Mouse (Mus musculus): ENCODE measurements around the gene Cep152. TPM values are rescaled to one million over a fixed set of nuclear protein-coding genes. Genes with fewer than 3 reads are reported as not detected.

Cep152 gene
- polyA plus RNA-seq, 1 experiment from 2014 or later: 6.6 TPM

DNA sequence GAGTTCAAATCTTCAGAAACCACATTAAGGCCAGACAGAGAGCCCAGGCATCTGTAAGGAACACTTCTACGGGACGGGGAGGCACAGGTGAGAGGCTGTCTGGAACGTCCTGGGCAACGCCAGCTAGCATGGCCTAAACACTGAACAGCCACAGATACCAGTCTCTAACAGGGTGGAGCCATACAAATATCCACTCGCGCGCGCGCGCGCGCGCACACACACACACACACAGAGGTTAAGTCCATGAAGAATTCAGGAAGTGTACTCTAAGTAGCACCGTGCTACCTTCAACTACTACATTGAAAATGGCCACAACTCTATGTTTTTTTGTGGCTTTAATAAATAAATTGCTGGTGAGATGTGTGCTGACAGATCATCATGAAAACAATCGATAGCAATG, 1.7 kb downstream of the Cep152 start:
- 96% methylated on average over 15 of the region's 15 CpGs for WGBS
- no peaks in the 10 kb centered on the region for H3K27me3 ChIP-seq (replicated peaks)
- H3K9ac ChIP-seq: no peak overlapping the region
- H3K9me3 ChIP-seq: no peaks in the 10 kb centered on the region
- peaks cover 14% of the 10 kb centered on the region for H3K4me1 ChIP-seq
- no peak for ATAC-seq (ENCODE audit: low FRiP score, low read depth)
- peak overlapping the region; percentile 58 for H3K4me2 ChIP-seq (replicated peaks)
- no peak overlapping the region for H3K27ac ChIP-seq
- H3K4me3 ChIP-seq: no peak overlapping the region
- H3K36me3 ChIP-seq: peaks cover 12% of the 10 kb centered on the region

- Histone ChIP-seq H3K9ac (no peak overlapping the region), H3K4me2 (replicated peaks) (peak overlapping the region; percentile 20; the same call in 1 of the 2 replicates), H3K27me3 (replicated peaks) (no peaks in the 10 kb centered on the region), H3K4me1 (peaks cover 14% of the 10 kb centered on the region), H3K9me3 (no peaks in the 10 kb centered on the region), H3K36me3 (peaks cover 33% of the 10 kb centered on the region), H3K4me3 (no peak overlapping the region), H3K27ac (no peak overlapping the region)
- ATAC-seq (ENCODE audit: low FRiP score, low read depth): no peak
- WGBS: 48% methylated on average over 25 of the region's 25 CpGs
Observed at GRCm38 (mm10) chr2:125620213-125620907, 4.6 kb downstream of the Cep152 start.

DNA sequence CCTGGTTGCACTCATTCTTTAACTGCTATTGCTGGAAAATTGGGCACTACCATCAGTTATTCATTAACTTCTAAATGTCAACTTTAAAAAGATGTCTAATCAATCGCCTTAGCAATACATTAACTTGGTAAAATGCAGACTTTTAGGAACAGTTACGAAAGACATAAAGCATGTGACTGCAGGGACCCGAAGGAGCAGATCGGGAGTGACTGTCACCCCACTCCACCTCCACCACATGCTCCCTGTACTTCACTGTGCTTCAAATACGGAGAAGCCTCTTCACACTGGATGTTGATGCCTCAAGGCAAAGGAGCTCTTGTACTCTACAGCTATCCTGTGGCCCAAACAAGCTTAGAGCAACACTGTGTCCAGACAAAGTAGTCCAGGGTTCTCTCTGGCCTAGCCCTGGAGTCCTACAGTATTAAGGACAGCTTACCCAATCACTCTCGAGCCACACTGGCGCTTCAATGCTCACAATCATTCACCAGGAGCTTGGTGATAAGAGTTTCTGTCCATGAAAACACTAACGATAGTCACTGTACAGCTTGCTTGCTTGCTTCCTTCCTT, 9.0 kb downstream of the Cep152 start:
- no peak for ATAC-seq (ENCODE audit: low FRiP score, low read depth)
- peaks cover 54% of the 10 kb centered on the region for H3K36me3 ChIP-seq
- 82% methylated on average over 8 of the region's 8 CpGs for WGBS
- no peak overlapping the region for H3K27ac ChIP-seq
- H3K9me3 ChIP-seq: no peaks in the 10 kb centered on the region
- no peaks in the 10 kb centered on the region for H3K27me3 ChIP-seq (replicated peaks)
- no peak overlapping the region for H3K9ac ChIP-seq
- H3K4me3 ChIP-seq: no peak overlapping the region
- no peak overlapping the region for H3K4me2 ChIP-seq (replicated peaks)
- H3K4me1 ChIP-seq: no peaks in the 10 kb centered on the region; the same call in 1 of the 2 replicates

- H3K27me3 ChIP-seq (replicated peaks): no peaks in the 10 kb centered on the region
- H3K4me3 ChIP-seq: no peak overlapping the region
- no peaks in the 10 kb centered on the region for H3K9me3 ChIP-seq
- WGBS: 95% methylated on average over 7 of the region's 7 CpGs
- no peak overlapping the region for H3K4me2 ChIP-seq (replicated peaks)
- H3K4me1 ChIP-seq: no peaks in the 10 kb centered on the region; the same call in 1 of the 2 replicates
- no peak overlapping the region for H3K27ac ChIP-seq
- H3K9ac ChIP-seq: no peak overlapping the region
- H3K36me3 ChIP-seq: peaks cover 57% of the 10 kb centered on the region
- no peak for ATAC-seq (ENCODE audit: low FRiP score, low read depth)
Observed at GRCm38 (mm10) chr2:125615440-125615839, 9.5 kb downstream of the Cep152 start.

DNA sequence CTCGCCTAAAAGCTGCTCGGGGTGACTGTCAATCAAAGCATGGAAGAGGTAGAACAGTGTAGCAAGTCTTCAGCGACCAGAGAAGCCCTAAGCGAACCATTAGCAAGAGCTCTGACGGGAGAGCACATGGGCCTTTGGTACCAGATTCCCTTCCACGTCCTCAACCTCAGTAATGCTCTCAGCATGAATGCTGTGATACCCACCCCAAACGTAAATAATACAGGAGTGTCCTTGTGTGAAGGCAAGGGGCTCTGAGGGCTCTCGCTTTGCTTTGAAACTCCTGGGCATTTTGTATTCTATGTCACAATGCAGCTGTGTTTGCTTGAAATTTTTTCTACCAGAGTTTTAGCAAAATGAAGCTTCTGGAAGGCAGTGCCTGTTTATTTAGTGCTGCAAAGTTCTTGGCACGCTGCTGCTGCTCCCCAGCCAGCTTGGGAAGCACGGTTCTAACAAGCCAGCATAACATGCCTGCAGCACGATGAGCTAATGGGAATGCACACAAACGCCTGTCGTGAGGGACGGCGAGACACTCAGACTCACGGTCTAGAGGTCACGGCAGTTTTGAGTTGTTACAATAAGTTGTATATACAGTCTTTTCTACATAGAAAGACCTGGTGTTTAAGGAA, 18.6 kb downstream of the Cep152 start:
- Histone ChIP-seq H3K9ac (no peak overlapping the region), H3K4me1 (no peaks in the 10 kb centered on the region), H3K36me3 (peaks cover 28% of the 10 kb centered on the region), H3K4me3 (no peak overlapping the region), H3K27me3 (replicated peaks) (no peaks in the 10 kb centered on the region), H3K27ac (no peak overlapping the region), H3K9me3 (no peaks in the 10 kb centered on the region), H3K4me2 (replicated peaks) (no peak overlapping the region)
- ATAC-seq (ENCODE audit: low FRiP score, low read depth): no peak
- WGBS: 83% methylated on average over 17 of the region's 17 CpGs

DNA sequence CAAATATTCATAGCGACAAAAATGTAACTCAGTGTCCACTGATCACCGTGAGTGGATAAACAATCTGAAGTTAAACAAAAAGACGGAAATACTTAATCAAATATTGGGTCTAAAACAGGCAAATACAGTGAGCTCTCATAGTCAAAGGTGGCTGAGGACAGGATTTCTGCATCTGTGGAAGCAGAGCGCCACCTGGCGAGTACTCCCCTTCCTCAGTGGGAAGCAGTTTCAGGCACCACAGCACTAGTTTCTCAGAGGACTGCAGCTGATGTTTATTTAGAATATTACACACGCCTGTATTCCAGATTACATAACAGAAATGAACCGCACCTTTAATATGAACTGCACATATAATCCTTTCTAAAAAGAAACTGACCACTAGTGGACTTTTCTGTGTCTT, 20.3 kb downstream of the Cep152 start:
- H3K4me2 ChIP-seq (replicated peaks): no peak overlapping the region
- no peaks in the 10 kb centered on the region for H3K4me1 ChIP-seq
- no peak for ATAC-seq (ENCODE audit: low FRiP score, low read depth)
- H3K9ac ChIP-seq: no peak overlapping the region
- peaks cover 32% of the 10 kb centered on the region for H3K36me3 ChIP-seq
- no peaks in the 10 kb centered on the region for H3K27me3 ChIP-seq (replicated peaks)
- no peaks in the 10 kb centered on the region for H3K9me3 ChIP-seq
- H3K27ac ChIP-seq: no peak overlapping the region
- 81% methylated on average over 7 of the region's 7 CpGs for WGBS
- no peak overlapping the region for H3K4me3 ChIP-seq

DNA sequence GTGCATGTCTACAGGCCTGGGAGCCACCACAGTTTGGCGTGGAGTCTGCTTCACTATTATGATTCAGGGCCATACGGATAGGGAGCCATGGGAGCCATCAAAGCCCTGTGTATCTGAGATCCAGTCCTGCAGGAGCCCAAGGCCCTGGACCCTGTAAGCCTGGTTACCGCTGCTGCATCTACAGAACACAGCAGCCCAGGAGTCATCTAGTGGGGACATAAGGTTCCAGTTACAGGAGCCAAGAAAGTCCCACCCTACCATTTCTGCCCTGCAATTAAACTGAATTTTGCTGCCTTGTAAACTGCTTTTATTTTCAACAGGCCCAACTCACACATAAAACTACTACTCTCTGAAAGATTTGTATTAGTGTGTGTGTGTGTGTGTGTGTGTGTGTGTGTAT, 21.9 kb downstream of the Cep152 start:
- Histone ChIP-seq H3K4me2 (replicated peaks) (no peak overlapping the region), H3K9ac (no peak overlapping the region)
- WGBS: 93% methylated on average over 3 of the region's 3 CpGs

DNA sequence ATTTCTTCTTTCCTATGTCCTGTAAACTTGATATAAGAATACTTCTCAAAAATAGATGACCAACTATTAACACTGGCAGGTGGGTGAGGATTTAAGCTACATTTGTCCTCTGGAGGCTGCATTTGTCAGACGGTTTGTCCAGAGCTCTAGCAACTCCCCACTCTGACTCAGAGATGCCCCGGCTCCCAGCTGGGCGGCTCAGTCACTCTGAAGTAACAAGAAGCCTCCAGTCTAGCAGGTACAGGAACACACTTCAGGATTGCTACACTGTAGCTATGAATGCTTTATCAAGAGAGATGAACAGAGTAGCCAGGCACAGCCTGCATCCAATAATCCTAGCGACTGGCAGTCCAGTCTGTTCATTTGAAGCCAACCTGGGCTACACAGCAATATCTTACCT, 26.0 kb downstream of the Cep152 start:
- Histone ChIP-seq H3K4me1 (no peaks in the 10 kb centered on the region), H3K9ac (no peak overlapping the region), H3K4me2 (replicated peaks) (no peak overlapping the region), H3K27me3 (replicated peaks) (no peaks in the 10 kb centered on the region), H3K27ac (no peak overlapping the region), H3K9me3 (no peaks in the 10 kb centered on the region), H3K36me3 (peaks cover 54% of the 10 kb centered on the region), H3K4me3 (no peak overlapping the region)
- WGBS: 85% methylated on average over 4 of the region's 4 CpGs
- no peak for ATAC-seq (ENCODE audit: low FRiP score, low read depth)

More for the DNA sequence above, 21.9 kb downstream of the Cep152 start:
- H3K4me1 ChIP-seq: no peaks in the 10 kb centered on the region
- H3K27ac ChIP-seq: no peak overlapping the region
- H3K27me3 ChIP-seq (replicated peaks): no peaks in the 10 kb centered on the region
- no peak overlapping the region for H3K4me3 ChIP-seq
- H3K36me3 ChIP-seq: peaks cover 43% of the 10 kb centered on the region
- H3K9me3 ChIP-seq: no peaks in the 10 kb centered on the region
- no peak for ATAC-seq (ENCODE audit: low FRiP score, low read depth)

DNA sequence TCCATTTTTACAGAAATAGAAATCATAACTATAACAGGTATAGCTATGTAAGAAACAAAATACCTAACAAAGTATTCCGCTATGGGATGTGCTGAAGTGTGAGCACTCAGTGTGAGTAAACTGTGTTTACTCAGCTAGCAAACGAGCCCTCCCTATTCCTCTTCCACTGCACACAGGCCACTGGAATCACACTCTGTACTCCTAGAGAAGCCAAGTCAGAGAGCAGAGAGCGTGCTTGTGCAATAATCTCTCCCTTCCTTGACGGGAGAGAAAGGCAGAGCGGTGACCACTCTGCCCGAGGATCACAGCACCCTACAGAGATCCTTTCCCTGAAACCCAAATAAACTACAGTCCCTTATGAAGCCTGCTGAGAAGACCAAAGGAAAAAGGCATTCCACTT, 26.7 kb downstream of the Cep152 start:
- Histone ChIP-seq H3K4me2 (replicated peaks) (no peak overlapping the region), H3K9me3 (no peaks in the 10 kb centered on the region), H3K27ac (no peak overlapping the region), H3K27me3 (replicated peaks) (no peaks in the 10 kb centered on the region), H3K4me3 (no peak overlapping the region), H3K4me1 (no peaks in the 10 kb centered on the region), H3K36me3 (peaks cover 58% of the 10 kb centered on the region), H3K9ac (no peak overlapping the region)
- 82% methylated on average over 6 of the region's 6 CpGs for WGBS
- no peak for ATAC-seq (ENCODE audit: low FRiP score, low read depth)

DNA sequence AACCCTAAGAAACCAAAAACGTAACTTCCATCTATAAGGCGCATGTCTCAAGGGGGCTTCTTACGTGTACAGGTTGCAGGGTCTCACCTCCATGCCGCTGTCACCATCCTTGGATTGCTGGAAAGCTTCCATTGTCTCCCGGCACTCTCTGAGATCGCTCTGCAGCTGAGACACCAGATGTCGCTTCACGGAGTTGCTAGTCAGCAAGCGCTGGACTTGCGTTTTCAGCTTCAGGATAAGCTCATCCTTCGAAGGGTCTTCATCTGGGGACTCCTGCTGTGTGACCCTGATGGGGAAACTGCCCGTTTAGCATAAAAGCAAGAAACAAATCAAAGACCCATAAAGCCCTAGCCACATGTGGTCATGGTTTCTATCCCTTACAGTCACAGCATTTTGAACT, 30.1 kb downstream of the Cep152 start:
- Histone ChIP-seq H3K27ac (no peak overlapping the region), H3K4me1 (no peaks in the 10 kb centered on the region), H3K27me3 (replicated peaks) (no peaks in the 10 kb centered on the region), H3K4me3 (no peak overlapping the region), H3K9ac (no peak overlapping the region), H3K9me3 (no peaks in the 10 kb centered on the region), H3K4me2 (replicated peaks) (no peak overlapping the region), H3K36me3 (peaks cover 37% of the 10 kb centered on the region)
- no peak for ATAC-seq (ENCODE audit: low FRiP score, low read depth)
- WGBS: 83% methylated on average over 12 of the region's 12 CpGs

- Histone ChIP-seq H3K4me1 (no peaks in the 10 kb centered on the region), H3K4me2 (replicated peaks) (no peak overlapping the region), H3K36me3 (peaks cover 38% of the 10 kb centered on the region)
Observed at GRCm38 (mm10) chr2:125594072-125594471, 30.8 kb downstream of the Cep152 start.

GRCm38 (mm10) chr2:125591895-125592294, 33.0 kb downstream of the Cep152 start:
- Histone ChIP-seq H3K9ac (no peak overlapping the region), H3K4me1 (no peaks in the 10 kb centered on the region), H3K27me3 (replicated peaks) (no peaks in the 10 kb centered on the region), H3K9me3 (no peaks in the 10 kb centered on the region), H3K36me3 (peaks cover 42% of the 10 kb centered on the region), H3K4me3 (no peak overlapping the region), H3K27ac (no peak overlapping the region), H3K4me2 (replicated peaks) (no peak overlapping the region)
- WGBS: 86% methylated on average over 4 of the region's 4 CpGs
- ATAC-seq (ENCODE audit: low FRiP score, low read depth): no peak

More at GRCm38 (mm10) chr2:125594072-125594471, 30.8 kb downstream of the Cep152 start:
- Histone ChIP-seq H3K9ac (no peak overlapping the region), H3K4me3 (no peak overlapping the region), H3K27me3 (replicated peaks) (no peaks in the 10 kb centered on the region), H3K27ac (no peak overlapping the region), H3K9me3 (no peaks in the 10 kb centered on the region)
- WGBS: 96% methylated on average over 6 of the region's 6 CpGs
- ATAC-seq (ENCODE audit: low FRiP score, low read depth): no peak
